Mouse (Mus musculus) hindbrain, embryonic 16.5 days (tissue): ENCODE measurements around the gene Clec9a. TPM values are rescaled to one million over a fixed set of nuclear protein-coding genes. Genes with fewer than 3 reads are reported as not detected.

Experiments used
- ATAC-seq: fragments of 200-750 bp; cut with Nextera tagmentation; 2 replicates; pipeline ENCODE4 v1.8.0; 2017; ENCODE audit warnings: moderate TSS enrichment, moderate library complexity
- H3K27ac ChIP-seq: fragments of 300-500 bp; sonication (generic); 2 replicates; pipeline ENCODE4 v1.5.1; 2014; ENCODE audit warnings: low read depth, mild to moderate bottlenecking, control low read depth, low read length, moderate library complexity
- H3K27me3 ChIP-seq: fragments of 300-500 bp; sonication (generic); replicated peaks from 2 replicates; pipeline ENCODE4 v1.6.1; 2014; ENCODE audit warnings: low read length; ENCODE audit not compliant: control insufficient read depth, insufficient read depth
- H3K36me3 ChIP-seq: fragments of 300-500 bp; sonication (generic); 2 replicates; pipeline ENCODE4 v1.6.1; 2014; ENCODE audit warnings: mild to moderate bottlenecking, low read length, moderate library complexity, mixed read lengths; ENCODE audit not compliant: control insufficient read depth, insufficient read depth
- H3K4me1 ChIP-seq: fragments of 300-500 bp; sonication (generic); 2 replicates; pipeline ENCODE4 v1.6.1; 2014; ENCODE audit warnings: low read depth, low read length; ENCODE audit not compliant: control insufficient read depth, insufficient read depth
- H3K4me2 ChIP-seq: fragments of 300-500 bp; sonication (generic); 2 replicates; pipeline ENCODE4 v1.6.1; 2014; ENCODE audit warnings: mild to moderate bottlenecking, low read length, control low read depth, moderate library complexity
- H3K4me3 ChIP-seq: fragments of 300-500 bp; sonication (generic); 2 replicates; pipeline ENCODE4 v1.5.1; 2014; ENCODE audit warnings: mild to moderate bottlenecking, low read length, control low read depth, moderate library complexity
- H3K9ac ChIP-seq: fragments of 300-500 bp; sonication (generic); 2 replicates; pipeline ENCODE4 v1.6.1; 2014; ENCODE audit warnings: low read depth, mild to moderate bottlenecking, control low read depth, low read length, moderate library complexity
- H3K9me3 ChIP-seq: fragments of 300-500 bp; sonication (generic); 2 replicates; pipeline ENCODE4 v1.6.1; 2014; ENCODE audit warnings: mild to moderate bottlenecking, low read length, moderate library complexity; ENCODE audit not compliant: control insufficient read depth
- WGBS: fragments of 180-500 bp; shearing (Covaris S2); extraction: QIAGEN DNeasy Blood & Tissue Kit; methylation state at CpG from one replicate; pipeline ENCODE4 v1.1.7; 2014; 5-methylcytosine and 5-hydroxymethylcytosine counted together
- polyA plus RNA-seq: library from polyadenylated mRNA; unstranded; fragments of >200 nt; fragmentation: Nextera tagmentation; extraction: Ambion mirVana; gene quantifications from 2 replicates; pipeline ENCODE4 v1.2.1, GENCODE M21; 2015

Gene Clec9a
- polyA plus RNA-seq, 1 experiment from 2014 or later = 0.24 TPM

GRCm38 (mm10) chr6:129414177-129414576, 5.5 kb downstream of the Clec9a start:
- ATAC-seq = peak; percentile 60; the same call in 1 of the 2 replicates

GRCm38 (mm10) chr6:129422311-129422710, 13.6 kb downstream of the Clec9a start:
- Histone ChIP-seq H3K27ac (no peak overlapping the region), H3K36me3 (no peaks in the 10 kb centered on the region), H3K4me2 (no peak overlapping the region), H3K9me3 (no peaks in the 10 kb centered on the region), H3K4me1 (no peaks in the 10 kb centered on the region), H3K27me3 (no peaks in the 10 kb centered on the region), H3K4me3 (no peak overlapping the region), H3K9ac (no peak overlapping the region)
- WGBS = 91% methylated on average over 3 of the region's 3 CpGs
- ATAC-seq = no peak

More at GRCm38 (mm10) chr6:129414177-129414576, 5.5 kb downstream of the Clec9a start:
- no peaks in the 10 kb centered on the region for H3K27me3 ChIP-seq
- H3K36me3 ChIP-seq = no peaks in the 10 kb centered on the region
- H3K27ac ChIP-seq = no peak overlapping the region
- no peaks in the 10 kb centered on the region for H3K9me3 ChIP-seq
- H3K4me2 ChIP-seq = no peak overlapping the region
- H3K4me3 ChIP-seq = no peak overlapping the region
- 93% methylated on average over 1 of the region's 1 CpGs for WGBS
- H3K9ac ChIP-seq = no peak overlapping the region
- no peaks in the 10 kb centered on the region for H3K4me1 ChIP-seq

GRCm38 (mm10) chr6:129423040-129423733, 14.5 kb downstream of the Clec9a start:
- ATAC-seq = peak; percentile 55
- Histone ChIP-seq H3K27ac (no peak overlapping the region), H3K36me3 (no peaks in the 10 kb centered on the region), H3K4me2 (no peak overlapping the region), H3K9ac (no peak overlapping the region), H3K4me1 (no peaks in the 10 kb centered on the region), H3K4me3 (no peak overlapping the region), H3K27me3 (no peaks in the 10 kb centered on the region), H3K9me3 (no peaks in the 10 kb centered on the region)
- 68% methylated on average over 4 of the region's 4 CpGs for WGBS

GRCm38 (mm10) chr6:129423734-129424072, 15.0 kb downstream of the Clec9a start:
- WGBS = 20% methylated on average over 1 of the region's 1 CpGs
- peak; percentile 90 for ATAC-seq

GRCm38 (mm10) chr6:129425217-129425616, 16.6 kb downstream of the Clec9a start:
- Histone ChIP-seq H3K27ac (no peak overlapping the region; the same call in 1 of the 2 replicates), H3K4me1 (no peaks in the 10 kb centered on the region), H3K9me3 (no peaks in the 10 kb centered on the region), H3K4me2 (no peak overlapping the region), H3K36me3 (no peaks in the 10 kb centered on the region), H3K9ac (no peak overlapping the region), H3K4me3 (no peak overlapping the region), H3K27me3 (no peaks in the 10 kb centered on the region)
- 83% methylated on average over 5 of the region's 5 CpGs for WGBS
- ATAC-seq = no peak

More at GRCm38 (mm10) chr6:129423734-129424072, 15.0 kb downstream of the Clec9a start:
- H3K36me3 ChIP-seq = no peaks in the 10 kb centered on the region
- H3K27ac ChIP-seq = no peak overlapping the region
- no peak overlapping the region for H3K4me2 ChIP-seq
- no peak overlapping the region for H3K9ac ChIP-seq
- no peaks in the 10 kb centered on the region for H3K27me3 ChIP-seq
- no peak overlapping the region for H3K4me3 ChIP-seq
- no peaks in the 10 kb centered on the region for H3K4me1 ChIP-seq
- no peaks in the 10 kb centered on the region for H3K9me3 ChIP-seq

- Histone ChIP-seq H3K4me3 (no peak overlapping the region), H3K27me3 (no peaks in the 10 kb centered on the region), H3K9ac (no peak overlapping the region), H3K4me2 (no peak overlapping the region), H3K27ac (no peak overlapping the region), H3K4me1 (no peaks in the 10 kb centered on the region), H3K9me3 (no peaks in the 10 kb centered on the region), H3K36me3 (no peaks in the 10 kb centered on the region)
- no peak for ATAC-seq
- WGBS = 45% methylated on average over 5 of the region's 5 CpGs
Observed at GRCm38 (mm10) chr6:129425812-129426211, 17.1 kb downstream of the Clec9a start.

- no peak overlapping the region for H3K27ac ChIP-seq
- no peaks in the 10 kb centered on the region for H3K4me1 ChIP-seq
- H3K9me3 ChIP-seq = no peaks in the 10 kb centered on the region
- no peak overlapping the region for H3K4me3 ChIP-seq
- no peaks in the 10 kb centered on the region for H3K27me3 ChIP-seq
- ATAC-seq = no peak
- H3K36me3 ChIP-seq = no peaks in the 10 kb centered on the region
- no peak overlapping the region for H3K9ac ChIP-seq
- WGBS = 90% methylated on average over 4 of the region's 4 CpGs
- no peak overlapping the region for H3K4me2 ChIP-seq
Observed at GRCm38 (mm10) chr6:129427281-129427680, 18.6 kb downstream of the Clec9a start.

GRCm38 (mm10) chr6:129434239-129434638, 25.6 kb downstream of the Clec9a start:
- no peaks in the 10 kb centered on the region for H3K36me3 ChIP-seq
- H3K4me2 ChIP-seq = no peak overlapping the region
- H3K4me1 ChIP-seq = no peaks in the 10 kb centered on the region
- no peak overlapping the region for H3K9ac ChIP-seq
- WGBS = 65% methylated on average over 5 of the region's 5 CpGs
- H3K27me3 ChIP-seq = no peaks in the 10 kb centered on the region
- ATAC-seq = no peak
- no peak overlapping the region for H3K4me3 ChIP-seq
- no peak overlapping the region for H3K27ac ChIP-seq
- H3K9me3 ChIP-seq = no peaks in the 10 kb centered on the region

GRCm38 (mm10) chr6:129436025-129436424, 27.4 kb downstream of the Clec9a start:
- Histone ChIP-seq H3K9me3 (no peaks in the 10 kb centered on the region), H3K27ac (no peak overlapping the region), H3K4me3 (no peak overlapping the region), H3K36me3 (no peaks in the 10 kb centered on the region), H3K4me1 (no peaks in the 10 kb centered on the region), H3K9ac (no peak overlapping the region), H3K27me3 (no peaks in the 10 kb centered on the region), H3K4me2 (no peak overlapping the region)
- ATAC-seq = no peak
- WGBS = 90% methylated on average over 3 of the region's 3 CpGs
